Mouse (Mus musculus): ENCODE measurements around the gene Cox14. TPM values are rescaled to one million over a fixed set of nuclear protein-coding genes. Genes with fewer than 3 reads are reported as not detected.
"Not testable (repeated sequence)": the region's sequence is repeated elsewhere in the genome, so short reads cannot be mapped to it uniquely, and the experiment has no call there.

The Cox14 gene
- total RNA-seq, 2 experiments from 2014 or later, result 207 to 250 TPM

DNA sequence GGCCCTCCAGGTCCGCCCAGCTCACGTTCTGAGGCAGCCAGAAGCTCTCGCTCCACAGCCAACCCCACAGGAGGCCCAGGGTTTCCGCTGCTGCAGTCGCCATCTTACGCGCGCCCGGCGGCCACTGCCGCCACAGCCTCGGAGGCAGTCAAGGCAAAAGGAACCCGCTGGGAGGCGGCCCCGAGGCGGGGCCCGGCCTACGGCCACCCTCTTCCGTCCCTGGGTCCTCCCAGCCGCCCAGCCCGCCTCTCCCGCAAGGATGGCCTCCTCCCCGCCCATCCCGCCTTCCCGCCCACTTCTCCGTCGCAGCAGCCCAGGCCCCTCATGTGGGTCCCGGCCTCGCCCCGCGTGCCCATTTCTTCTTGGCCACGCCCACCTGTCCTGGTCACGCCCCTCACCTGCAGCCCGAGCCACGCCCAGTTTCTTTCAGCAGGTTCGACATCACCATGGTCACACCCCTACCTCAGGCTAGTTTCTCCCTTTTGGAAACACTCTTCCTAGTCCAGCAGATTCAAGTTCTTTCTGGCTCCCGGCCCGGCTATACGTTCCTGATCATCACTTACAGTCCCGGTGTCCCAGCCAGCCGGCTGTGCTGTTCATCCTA lies 47.0 kb downstream of the Cox14 start:
- intact Hi-C loops (cut with DNase I), result loop anchor here (2.0 to 10.0 kb wide), 2 partner anchors 48 to 278 kb away; partner anchors contain the start of gene Cox14
- DNase-seq, result peak; percentile 91 to 93

DNA sequence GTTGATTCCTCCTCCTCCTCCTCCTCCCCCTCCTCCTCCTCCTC lies 47.3 kb downstream of the Cox14 start, which contains the start of gene Cers5:
Cers5 (minus strand) TSS at position 5 of the 44 bp plus-strand sequence.
- intact Hi-C loops (cut with DNase I), result loop anchor here (2.0 to 10.0 kb wide), 2 partner anchors 48 to 278 kb away; partner anchors contain the start of gene Cox14
- DNase-seq, result not testable (repeated sequence)

- DNase-seq, result no peak
- intact Hi-C loops (cut with DNase I), result loop anchor here (2.0 to 10.0 kb wide), 2 partner anchors 48 to 278 kb away; partner anchors contain the start of gene Cox14
These were observed 47.5 kb downstream of the Cox14 start for GRCm38 (mm10) chr15:99772925-99773324.

Other genes starting within 250 kb of the Cox14 start
- gene Faim2, start 197.5 kb upstream of the Cox14 start, total RNA-seq (2021), result under 1 TPM; 0.12 to 0.74 TPM
- not detected for gene Aqp2, start 146.6 kb upstream of the Cox14 start, total RNA-seq (2021)
- gene Aqp5, start 134.8 kb upstream of the Cox14 start, total RNA-seq (2021), result 1 to 10 TPM in 1 of 2 experiments, under 1 TPM in 1; 0.63 to 1.2 TPM
- gene Aqp6, start 124.2 kb upstream of the Cox14 start, total RNA-seq (2021), result not detected
- gene Racgap1, start 74.0 kb upstream of the Cox14 start, total RNA-seq (2021), result 10 to 100 TPM in 1 of 2 experiments, 1 to 10 TPM in 1; 8.6 to 12.2 TPM
- gene Asic1, start 55.2 kb upstream of the Cox14 start, total RNA-seq (2021), result under 1 TPM; 0.29 to 0.74 TPM
- 10 to 100 TPM; 25.9 to 28.4 TPM for gene Smarcd1, start 23.5 kb upstream of the Cox14 start, total RNA-seq (2021)
- 1 to 10 TPM; 5.0 to 5.1 TPM for gene Gm17349, start 20.1 kb upstream of the Cox14 start, total RNA-seq (2021)
- gene Gpd1, start 8.1 kb upstream of the Cox14 start, total RNA-seq (2021), result 10 to 100 TPM; 61.7 to 91.3 TPM
- gene Cers5, start 47.3 kb downstream of the Cox14 start, total RNA-seq (2021), result 10 to 100 TPM; 24.8 to 27.3 TPM
- gene Lima1, start 149.8 kb downstream of the Cox14 start, total RNA-seq (2021), result 10 to 100 TPM; 23.5 TPM
- gene Fam186a, start 241.4 kb downstream of the Cox14 start, total RNA-seq (2021), result under 1 TPM; 0.07 to 0.15 TPM
- 10 to 100 TPM; 72.9 to 74.9 TPM for gene Larp4, start 244.4 kb downstream of the Cox14 start, total RNA-seq (2021)

Measured in heart, postnatal 14 days (tissue).